Mouse (Mus musculus): Measurements from ENCODE around the gene Gmds.

DNA sequence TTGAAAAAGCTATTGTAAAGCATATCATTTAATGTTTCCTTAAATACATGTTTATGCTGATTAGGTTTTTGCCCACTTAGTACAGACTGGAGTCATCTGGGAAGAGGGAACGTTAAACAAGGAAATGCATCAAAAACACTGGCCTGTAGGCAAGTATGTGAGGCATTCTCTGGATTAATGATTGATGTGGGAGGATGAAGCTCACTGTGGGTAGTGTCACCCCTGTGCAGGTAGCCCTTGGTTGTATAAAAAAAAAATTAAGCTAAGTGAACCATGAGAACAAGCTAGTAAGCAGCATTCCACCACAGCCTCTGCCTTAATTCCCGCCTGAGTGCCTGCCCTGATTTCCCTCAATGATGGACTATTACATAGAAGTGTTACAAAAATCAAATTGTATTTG is 163.5 kb downstream of the Gmds start:
- no peak for TF ChIP-seq CTCF (IDR thresholded peaks at IDR 0.05; ENCODE audit: extremely low read depth, insufficient read length, insufficient replicate concordance, low read depth, low read length)
- TF ChIP-seq POLR2A (IDR thresholded peaks at IDR 0.05; ENCODE audit: low read depth, low read length), result no peak
